Mouse (Mus musculus) E14TG2a.4 (cell line): ENCODE measurements at regions not wholly inside any gene's neighbourhood (a gene's known extent, or its start where the extent isn't known, plus 50 kb on each side); places are given as distances from the start of the nearest gene placed in this dataset.

Source experiments
- H3K27me3 ChIP-seq: 2 replicates; pipeline ENCODE4 v1.6.1; 2014; ENCODE audit warnings: low read length, control low read depth; ENCODE audit not compliant: insufficient read depth
- H3K36me3 ChIP-seq: 2 replicates; pipeline ENCODE4 v1.6.1; 2014; ENCODE audit warnings: low read length, control low read depth; ENCODE audit not compliant: insufficient read depth
- H3K4me1 ChIP-seq: replicated peaks from 2 replicates; pipeline ENCODE4 v1.6.1; 2014; ENCODE audit warnings: low read depth, low read length, control low read depth
- H3K4me3 ChIP-seq: replicated peaks from 2 replicates; pipeline ENCODE4 v1.5.1; 2014; ENCODE audit warnings: mild to moderate bottlenecking, low read length
- H3K9me3 ChIP-seq: 2 replicates; pipeline ENCODE4 v1.6.1; 2014; ENCODE audit warnings: low read length, control low read depth
- CTCF ChIP-seq: conservative IDR thresholded peaks from 2 replicates; pipeline ENCODE4 v1.5.1; 2014; ENCODE audit warnings: low read length
- NANOG ChIP-seq: IDR thresholded peaks from 2 replicates; pipeline ENCODE4 v1.6.1; 2014; ENCODE audit warnings: borderline replicate concordance, low read length, mixed read lengths
- POU5F1 ChIP-seq: IDR thresholded peaks from 2 replicates; pipeline ENCODE4 v1.6.1; 2014; ENCODE audit warnings: low read length, borderline replicate concordance

DNA sequence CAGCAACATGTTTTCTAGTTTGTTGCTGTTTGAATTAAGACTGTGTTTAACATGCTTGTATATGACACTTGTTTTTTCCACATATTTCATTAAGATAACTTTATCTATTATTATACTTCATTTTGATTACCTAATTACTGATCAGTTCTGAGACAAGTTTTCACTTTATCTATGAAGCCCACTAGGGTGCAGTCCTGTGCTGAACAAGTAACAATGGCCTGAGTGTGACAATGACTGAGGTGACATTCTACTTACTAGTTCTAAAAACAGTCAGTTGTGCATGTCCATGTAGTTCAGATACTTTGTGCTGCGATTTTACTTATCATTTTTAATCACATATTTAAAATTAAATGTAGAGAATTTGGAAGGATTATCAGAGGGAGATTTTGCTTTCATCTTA lies 1795.2 kb upstream of the Gm37988 start:
- Histone ChIP-seq H3K27me3 (no peaks in the 10 kb centered on the region), H3K4me1 (no peaks in the 10 kb centered on the region), H3K4me3 (no peak overlapping the region), H3K9me3 (no peaks in the 10 kb centered on the region), H3K36me3 (no peaks in the 10 kb centered on the region)
- no peak for TF ChIP-seq NANOG
- no peak for TF ChIP-seq CTCF
- no peak for TF ChIP-seq POU5F1

DNA sequence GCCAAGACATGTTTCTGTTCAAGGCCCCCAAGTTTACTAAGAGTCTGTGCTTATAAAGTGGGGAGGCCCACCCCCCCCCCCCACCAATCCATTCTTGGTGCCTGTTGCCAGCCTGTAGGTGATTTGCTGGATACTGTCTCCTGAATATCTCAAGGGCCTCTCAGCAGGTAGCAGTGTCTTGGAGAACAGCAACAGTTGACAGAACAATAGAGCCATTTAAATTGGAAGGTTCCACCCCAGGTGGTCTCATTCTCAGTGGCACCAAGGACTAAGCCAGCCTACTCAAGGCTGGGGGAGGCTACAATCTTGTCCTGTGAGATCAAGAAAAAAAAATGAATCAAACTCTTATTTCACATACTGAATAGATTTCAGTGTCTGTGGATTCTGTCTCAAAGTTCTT lies 1744.9 kb upstream of the Gm37988 start:
- Histone ChIP-seq H3K4me3 (no peak overlapping the region), H3K36me3 (no peaks in the 10 kb centered on the region), H3K27me3 (no peaks in the 10 kb centered on the region), H3K4me1 (no peaks in the 10 kb centered on the region), H3K9me3 (peaks cover 24% of the 10 kb centered on the region)
- TF ChIP-seq NANOG (peak; percentile 93), CTCF (no peak), POU5F1 (no peak)

DNA sequence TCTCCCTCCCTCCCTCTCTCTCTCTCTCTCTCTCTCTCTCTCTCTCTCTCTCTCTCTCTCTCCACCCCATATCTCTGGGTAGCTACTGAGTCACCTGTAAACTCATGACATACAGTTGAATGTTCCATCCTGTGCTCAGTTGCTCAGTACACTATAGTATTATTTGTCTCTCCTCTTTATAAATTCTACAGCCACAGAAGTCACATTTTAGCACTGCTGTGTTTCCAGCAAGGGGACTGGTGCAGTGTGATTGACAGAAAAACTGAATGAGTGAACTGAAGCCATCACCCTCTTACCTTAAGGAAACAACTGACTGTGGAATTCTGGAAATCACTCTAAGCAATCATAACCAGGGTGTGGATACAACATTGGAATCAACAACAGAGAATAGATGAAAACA lies 1713.3 kb upstream of the Gm37988 start:
- TF ChIP-seq POU5F1 (no peak), CTCF (no peak), NANOG (no peak)
- Histone ChIP-seq H3K36me3 (no peaks in the 10 kb centered on the region), H3K9me3 (peaks cover 18% of the 10 kb centered on the region), H3K4me3 (no peak overlapping the region), H3K27me3 (no peaks in the 10 kb centered on the region), H3K4me1 (no peaks in the 10 kb centered on the region)

DNA sequence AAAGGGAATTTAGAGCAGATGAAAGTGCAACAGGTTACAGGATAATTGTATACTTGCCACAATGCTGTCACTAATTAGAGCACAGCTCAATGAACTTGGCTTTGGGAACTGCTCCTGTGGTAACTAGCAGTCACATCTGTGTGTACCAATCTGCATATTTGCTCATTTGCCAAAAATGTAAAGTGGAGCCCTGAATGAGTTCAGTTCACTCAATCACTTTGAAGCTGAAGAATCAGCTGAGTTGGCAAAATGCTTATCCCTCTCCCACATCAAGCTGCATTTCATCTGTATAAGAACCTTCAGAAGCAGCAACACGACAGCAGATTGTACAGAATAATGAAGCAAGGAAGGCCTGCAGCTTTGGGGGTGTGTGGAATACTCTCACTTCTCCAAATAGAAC lies 1712.8 kb upstream of the Gm37988 start:
- no peaks in the 10 kb centered on the region for H3K36me3 ChIP-seq
- H3K4me3 ChIP-seq, result no peak overlapping the region
- TF ChIP-seq POU5F1, result no peak
- TF ChIP-seq NANOG, result no peak
- no peak for TF ChIP-seq CTCF
- peaks cover 18% of the 10 kb centered on the region for H3K9me3 ChIP-seq
- no peaks in the 10 kb centered on the region for H3K27me3 ChIP-seq
- no peaks in the 10 kb centered on the region for H3K4me1 ChIP-seq

DNA sequence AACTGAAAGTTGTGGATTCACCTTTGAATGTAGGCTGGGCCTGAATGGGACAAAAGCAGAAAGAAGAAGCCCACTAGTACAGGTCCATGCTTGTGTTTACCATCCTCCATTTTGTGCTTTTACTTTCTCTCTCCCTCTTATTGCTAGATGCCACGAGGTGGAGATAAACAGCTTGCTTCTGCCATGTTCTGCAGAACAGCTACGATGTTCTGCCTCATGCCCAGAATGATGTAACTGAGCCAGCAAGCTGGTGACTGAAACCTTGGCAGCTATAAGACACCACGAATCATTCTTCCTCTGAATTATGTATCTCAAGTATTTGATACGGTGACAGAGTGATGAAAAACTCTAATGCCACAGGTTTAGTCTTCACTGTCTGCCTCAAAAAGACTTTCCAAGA lies 1694.1 kb upstream of the Gm37988 start:
- Histone ChIP-seq H3K4me1 (no peaks in the 10 kb centered on the region), H3K27me3 (no peaks in the 10 kb centered on the region), H3K4me3 (no peak overlapping the region), H3K9me3 (peaks cover 18% of the 10 kb centered on the region), H3K36me3 (no peaks in the 10 kb centered on the region)
- TF ChIP-seq NANOG, result no peak
- TF ChIP-seq POU5F1, result no peak
- no peak for TF ChIP-seq CTCF

DNA sequence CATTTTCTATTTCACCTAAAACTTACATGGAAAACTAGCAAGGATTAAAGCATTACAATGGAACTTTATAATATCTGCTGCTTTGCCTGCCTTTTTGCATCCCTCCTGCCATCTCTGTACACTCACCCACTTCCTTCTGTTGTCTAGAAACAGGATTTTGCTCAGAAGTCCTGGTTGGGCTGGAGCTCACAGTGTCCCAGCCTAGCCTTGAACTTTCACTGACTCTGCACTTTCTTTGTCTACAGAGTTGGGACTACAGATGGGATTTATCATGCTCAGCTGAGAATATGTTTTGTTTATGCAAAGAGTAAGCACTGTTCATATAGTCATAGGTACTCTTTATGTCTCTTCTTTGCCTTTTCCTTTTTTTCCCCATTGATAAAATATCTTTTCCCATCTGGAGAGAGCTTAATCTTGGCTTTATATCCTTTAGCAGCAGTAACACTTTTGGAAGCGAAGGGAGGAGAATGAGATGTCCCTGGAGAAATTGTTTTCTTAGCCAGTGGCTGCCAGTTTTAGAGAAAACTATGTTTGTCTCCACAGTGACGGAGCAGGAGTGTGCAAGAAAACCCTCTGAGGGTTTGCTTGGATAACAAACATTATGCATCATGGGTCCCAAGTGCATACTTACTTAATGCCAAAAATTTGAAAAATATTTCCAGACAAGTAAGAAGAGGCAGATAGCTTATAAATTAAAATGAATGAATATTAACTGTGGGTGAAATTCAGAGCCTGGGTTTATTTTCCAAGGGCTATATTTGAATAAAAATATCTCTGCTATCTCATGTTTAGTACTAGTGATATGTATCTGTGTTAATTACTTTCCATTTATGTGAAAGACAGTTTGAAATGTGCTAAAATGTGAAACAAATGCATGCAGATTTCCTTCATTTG lies 1687.9 kb upstream of the Gm37988 start:
- Histone ChIP-seq H3K27me3 (no peaks in the 10 kb centered on the region), H3K9me3 (no peaks in the 10 kb centered on the region), H3K36me3 (no peaks in the 10 kb centered on the region), H3K4me3 (no peak overlapping the region), H3K4me1 (no peaks in the 10 kb centered on the region)
- no peak for TF ChIP-seq CTCF
- no peak for TF ChIP-seq POU5F1
- no peak for TF ChIP-seq NANOG

DNA sequence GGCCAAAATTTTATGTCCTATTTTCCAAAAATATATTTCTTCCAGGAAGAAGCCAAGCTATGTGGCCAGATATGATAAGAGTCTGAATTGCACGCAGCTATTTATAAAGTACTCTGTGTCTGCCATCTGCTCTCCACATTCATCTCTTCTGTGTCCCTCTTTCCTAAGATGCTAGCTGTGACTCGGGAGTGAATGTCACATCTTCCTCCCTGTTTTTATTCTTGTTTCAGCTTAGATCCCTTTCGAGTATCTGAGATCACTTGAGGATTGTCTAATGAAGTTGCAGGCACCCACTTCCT lies 1687.4 kb upstream of the Gm37988 start:
- Histone ChIP-seq H3K27me3 (no peaks in the 10 kb centered on the region), H3K4me1 (no peaks in the 10 kb centered on the region), H3K9me3 (no peaks in the 10 kb centered on the region), H3K36me3 (no peaks in the 10 kb centered on the region), H3K4me3 (no peak overlapping the region)
- no peak for TF ChIP-seq NANOG
- no peak for TF ChIP-seq POU5F1

DNA sequence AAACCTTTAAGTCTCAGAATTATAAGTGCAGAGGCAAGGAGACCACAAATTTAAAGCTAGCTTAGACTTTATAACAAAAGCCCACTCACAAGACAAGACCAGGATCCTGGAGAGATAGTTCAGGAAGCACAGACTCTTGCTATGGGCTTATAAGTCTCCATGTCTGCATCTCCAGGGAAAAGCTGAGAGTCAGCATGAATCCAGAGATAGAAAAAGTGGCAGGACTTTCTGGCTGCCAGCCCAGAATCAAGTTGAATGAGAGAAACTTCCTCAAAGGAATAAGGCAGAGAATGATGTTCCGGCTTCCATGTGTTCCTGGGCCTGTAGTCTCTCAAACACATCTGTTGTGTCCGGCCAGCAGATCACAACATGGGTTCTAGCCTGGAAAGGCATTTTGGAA lies 1686.4 kb upstream of the Gm37988 start:
- no peaks in the 10 kb centered on the region for H3K36me3 ChIP-seq
- no peaks in the 10 kb centered on the region for H3K9me3 ChIP-seq
- no peaks in the 10 kb centered on the region for H3K4me1 ChIP-seq
- no peak for TF ChIP-seq NANOG
- no peak for TF ChIP-seq POU5F1
- no peak for TF ChIP-seq CTCF
- H3K27me3 ChIP-seq, result no peaks in the 10 kb centered on the region
- no peak overlapping the region for H3K4me3 ChIP-seq

DNA sequence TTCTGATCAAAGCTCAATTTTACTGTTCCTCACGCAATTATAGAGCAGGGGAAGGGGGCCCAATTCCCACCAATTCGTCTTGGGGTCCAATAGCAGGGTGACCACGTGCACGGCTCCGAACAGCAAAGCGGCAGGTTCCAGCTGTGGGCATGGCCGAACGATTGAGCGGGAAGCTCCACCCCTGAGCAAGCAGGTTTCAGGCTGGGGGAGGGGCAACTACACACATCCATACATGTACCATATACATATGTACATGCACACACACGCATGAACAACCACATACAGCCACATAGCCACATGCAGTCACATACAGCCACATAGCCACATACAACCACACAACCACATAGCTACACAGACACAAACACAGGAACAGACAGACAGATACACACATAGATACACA lies 1685.9 kb upstream of the Gm37988 start:
- Histone ChIP-seq H3K27me3 (no peaks in the 10 kb centered on the region), H3K36me3 (no peaks in the 10 kb centered on the region), H3K9me3 (no peaks in the 10 kb centered on the region), H3K4me3 (no peak overlapping the region), H3K4me1 (no peaks in the 10 kb centered on the region)
- TF ChIP-seq NANOG, result no peak
- TF ChIP-seq POU5F1, result no peak
- no peak for TF ChIP-seq CTCF
